Mouse (Mus musculus) thymus, postnatal 36 days (tissue): Measurements from ENCODE around the gene Itgbl1.

ENCODE experiments used
- DNase-seq, 2 experiments: peaks; one replicate each; pipeline ENCODE4 v3.0.0; 2022; ENCODE audit warnings: mixed read lengths in 2 of 2

The Itgbl1 gene

DNA sequence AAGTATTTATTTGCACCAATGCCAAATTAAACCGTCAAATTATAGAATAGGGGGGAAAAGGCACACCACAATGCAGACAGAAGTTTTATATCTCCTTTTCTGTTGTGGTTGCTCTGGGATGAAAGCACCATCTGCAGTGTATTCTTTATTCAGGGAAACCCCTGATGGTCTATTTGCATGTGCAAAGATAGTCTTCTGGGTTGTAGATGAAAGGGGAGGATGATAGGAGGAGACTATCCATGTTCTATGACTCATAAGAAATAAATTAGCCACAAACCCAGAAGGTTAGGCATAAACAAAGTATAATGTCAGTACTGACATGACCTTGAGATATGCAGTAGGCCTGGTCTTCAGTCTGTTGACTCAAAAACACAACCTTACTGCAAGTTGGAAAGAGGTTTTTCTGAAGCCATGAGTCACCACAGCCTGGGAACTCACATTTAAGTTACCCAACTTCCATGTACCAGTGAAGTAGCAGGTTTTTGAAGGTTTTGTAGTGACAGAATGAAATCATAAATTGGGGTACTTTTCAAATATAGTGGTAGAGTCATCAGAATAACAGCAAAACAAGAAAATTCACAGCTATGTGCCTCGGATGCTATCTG lies 330.9 kb downstream of the Itgbl1 start:
- DNase-seq = no peak
